Mouse (Mus musculus) CH12.LX (cell line): ENCODE data around the gene Gm20388.

ENCODE experiments used
- CHD1 ChIP-seq: IDR thresholded peaks from 2 replicates; pipeline ENCODE4 v1.6.1; 2012; ENCODE audit warnings: low read depth, low read length, improper control_type of control experiment, inconsistent platforms
- CTCF ChIP-seq, 2 experiments: IDR thresholded peaks in 1 of 2; conservative IDR thresholded peaks in 1 of 2; 2 replicates each; pipeline ENCODE4 v1.5.1; 2011 to 2012; ENCODE audit warnings: low read depth in 2 of 2, low read length in 2 of 2, improper control_type of control experiment in 1 of 2, inconsistent platforms in 1 of 2, mild to moderate bottlenecking in 1 of 2, moderate library complexity in 1 of 2
- EP300 ChIP-seq: IDR thresholded peaks from 2 replicates; pipeline ENCODE4 v1.6.1; 2011; ENCODE audit warnings: low read length, improper control_type of control experiment
- GABPA ChIP-seq: IDR thresholded peaks from 2 replicates; pipeline ENCODE4 v1.6.1; 2012; ENCODE audit warnings: low read depth, low read length, improper control_type of control experiment, inconsistent platforms; ENCODE audit not compliant: insufficient replicate concordance
- KAT2A ChIP-seq: IDR thresholded peaks from 2 replicates; pipeline ENCODE4 v1.6.1; 2012; ENCODE audit warnings: low read length, improper control_type of control experiment, inconsistent platforms; ENCODE audit not compliant: insufficient replicate concordance
- MAX ChIP-seq: IDR thresholded peaks from 2 replicates; pipeline ENCODE4 v1.6.1; 2011; ENCODE audit warnings: low read length, improper control_type of control experiment
- MEF2A ChIP-seq: IDR thresholded peaks from 2 replicates; pipeline ENCODE4 v1.6.1; 2014; ENCODE audit warnings: low read depth, mild to moderate bottlenecking, inconsistent platforms, low read length, improper control_type of control experiment, borderline replicate concordance
- POLR2A ChIP-seq: IDR thresholded peaks from 2 replicates; pipeline ENCODE4 v1.6.1; 2011; ENCODE audit warnings: low read depth, mild to moderate bottlenecking, improper control_type of control experiment, low read length
- POLR2AphosphoS2 ChIP-seq: IDR thresholded peaks from 2 replicates; pipeline ENCODE4 v1.6.1; 2011; ENCODE audit warnings: low read depth, low read length, improper control_type of control experiment
- SIN3A ChIP-seq: IDR thresholded peaks from 2 replicates; pipeline ENCODE4 v1.6.1; 2012; ENCODE audit warnings: low read length, improper control_type of control experiment, inconsistent platforms
- TBP ChIP-seq: conservative IDR thresholded peaks from 2 replicates; pipeline ENCODE4 v1.6.1; 2011; ENCODE audit warnings: low read depth, low read length, improper control_type of control experiment
- TCF12 ChIP-seq: IDR thresholded peaks from 2 replicates; pipeline ENCODE4 v1.6.1; 2014; ENCODE audit warnings: low read depth, mild to moderate bottlenecking, inconsistent platforms, low read length, improper control_type of control experiment
- ZC3H11A ChIP-seq: IDR thresholded peaks from 2 replicates; pipeline ENCODE4 v1.6.1; 2012; ENCODE audit warnings: low read depth, mild to moderate bottlenecking, inconsistent platforms, low read length, improper control_type of control experiment
- ZMIZ1 ChIP-seq: IDR thresholded peaks from 2 replicates; pipeline ENCODE4 v1.6.1; 2012; ENCODE audit warnings: low read depth, mild to moderate bottlenecking, inconsistent platforms, low read length, improper control_type of control experiment

DNA sequence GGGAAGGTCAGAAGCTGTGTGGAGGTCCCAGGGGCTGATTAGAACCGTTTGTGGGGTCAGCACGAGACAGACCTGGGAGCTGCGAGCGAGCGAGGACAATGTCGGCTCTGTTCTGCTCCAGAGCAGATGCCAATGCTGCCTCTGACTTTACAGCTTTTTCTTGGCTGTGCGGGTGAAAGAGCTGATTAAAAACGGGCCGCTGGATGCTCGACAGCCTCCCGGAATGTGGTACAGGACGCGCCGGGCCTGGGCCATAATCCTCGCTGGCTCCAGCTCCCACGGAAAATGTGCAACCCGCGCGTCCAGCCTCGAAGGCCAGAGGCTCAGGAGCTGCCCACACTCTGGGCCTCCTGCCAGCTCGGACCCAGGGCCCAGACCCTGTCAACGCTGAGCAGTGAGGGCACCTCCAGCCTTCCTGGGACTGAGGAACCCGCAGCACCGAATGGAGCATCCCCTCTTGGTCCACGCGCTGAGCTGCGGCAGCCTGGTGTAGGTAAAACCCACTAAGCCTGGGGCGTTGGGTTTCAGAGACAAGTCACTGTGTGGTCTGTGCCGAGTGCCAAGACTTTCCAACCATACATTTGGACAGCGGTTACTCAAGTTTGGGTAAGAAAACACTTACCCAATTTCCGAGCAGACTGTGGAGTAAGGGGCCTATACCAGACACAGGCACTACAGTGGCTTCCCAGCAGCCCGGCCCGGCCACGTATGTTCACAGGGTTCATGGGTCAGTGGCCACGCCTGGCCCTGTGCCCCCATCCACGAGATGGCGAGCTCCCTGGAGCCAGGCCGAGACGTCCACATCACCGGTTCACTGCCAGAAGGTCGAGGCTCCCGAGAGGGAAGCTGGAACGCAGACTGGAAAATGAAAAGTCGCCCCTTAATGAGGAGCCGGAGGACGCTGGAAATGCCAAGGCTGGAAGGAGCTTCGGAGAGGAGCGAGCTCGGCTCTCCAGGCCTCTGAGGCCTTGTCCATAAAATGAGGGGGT lies 1557.7 kb downstream of the Gm20388 start:
- TF ChIP-seq POLR2A (no peak), CTCF (conservative IDR thresholded peaks at IDR 0.05 in 1 of 2, IDR thresholded peaks at IDR 0.05 in 1 of 2; ENCODE audit: low read depth in 2 of 2, low read length in 2 of 2) (no peak), CHD1 (no peak), POLR2AphosphoS2 (no peak), EP300 (no peak), ZC3H11A (no peak), GABPA (no peak), TCF12 (no peak), ZMIZ1 (no peak), KAT2A (no peak), MEF2A (no peak), TBP (no peak), SIN3A (no peak), MAX (no peak)
